Comparison of ENCODE assay signal across 11 mouse cellular contexts in genomic region chr7:63901346-63901745, GRCm38 (mm10). TPM values are rescaled to one million over a fixed set of nuclear protein-coding genes. Genes with fewer than 3 reads are reported as not detected.
DNase-seq lines count a peak whose midpoint lies in the region; ATAC-seq lines count a peak whose summit lies in the region.
"Had no signal": no experiment of that assay in that cellular context is flagged by ENCODE, and none has a peak within 500 bp of the region (broad histone marks: within the 10 kb centered on the region; RNA-seq: fewer than 3 reads in every experiment).

No protein-coding gene starts in this region.

- no peaks in the 10 kb centered on the region for H3K27me3 ChIP-seq in hindbrain, embryonic 13.5 days
- H3K27me3 ChIP-seq in hindbrain, embryonic 11.5 days (ENCODE audit: control insufficient read depth, insufficient read depth, low read length) = no peaks in the 10 kb centered on the region
- H3K27me3 ChIP-seq in forebrain, embryonic 16.5 days (replicated peaks; ENCODE audit: control insufficient read depth, insufficient read depth, low read length) = no peaks in the 10 kb centered on the region

- H3K27ac ChIP-seq in hindbrain, embryonic 13.5 days = peak overlapping the region; percentile 32; the same call in 1 of the 2 replicates
- H3K27ac ChIP-seq in hindbrain, embryonic 11.5 days (ENCODE audit: low read depth, low read length) = no peak overlapping the region
- H3K27ac ChIP-seq in forebrain, embryonic 16.5 days (ENCODE audit: low read length) = peak overlapping the region; percentile 29; the same call in 1 of the 2 replicates
- H3K27ac ChIP-seq: heart, embryonic 10.5 days had no signal

- H3K9ac ChIP-seq in hindbrain, embryonic 13.5 days = 0 out of 2 replicates have a peak overlapping the region, but pooled peaks have one; percentile 24
- no peak overlapping the region for H3K9ac ChIP-seq in hindbrain, embryonic 11.5 days (ENCODE audit: low read depth, low read length)
- H3K9ac ChIP-seq in forebrain, embryonic 16.5 days (replicated peaks; ENCODE audit: low read depth, low read length) = peak overlapping the region; percentile 33
- H3K9ac ChIP-seq: lung, embryonic 14.5 days had no signal

- H3K4me1 ChIP-seq in hindbrain, embryonic 13.5 days (replicated peaks) = peaks cover 57% of the 10 kb centered on the region
- peaks cover 5% of the 10 kb centered on the region; the same call in 1 of the 2 replicates for H3K4me1 ChIP-seq in hindbrain, embryonic 11.5 days (replicated peaks; ENCODE audit: control insufficient read depth, insufficient read depth, low read length)
- peaks cover 46% of the 10 kb centered on the region for H3K4me1 ChIP-seq in forebrain, embryonic 16.5 days (replicated peaks; ENCODE audit: control insufficient read depth, insufficient read depth, low read length)

- no peaks in the 10 kb centered on the region for H3K36me3 ChIP-seq in hindbrain, embryonic 13.5 days
- H3K36me3 ChIP-seq in hindbrain, embryonic 11.5 days (ENCODE audit: control insufficient read depth, insufficient read depth, low read length) = no peaks in the 10 kb centered on the region
- H3K36me3 ChIP-seq in forebrain, embryonic 16.5 days (ENCODE audit: control insufficient read depth, insufficient read depth) = no peaks in the 10 kb centered on the region
- H3K36me3 ChIP-seq: heart, embryonic 10.5 days had no signal

- ATAC-seq in hindbrain, embryonic 13.5 days (ENCODE audit: low FRiP score) = no peak
- ATAC-seq in hindbrain, embryonic 11.5 days (ENCODE audit: low FRiP score) = no peak
- ATAC-seq in forebrain, embryonic 16.5 days = peak; percentile 55
- ATAC-seq: intestine, postnatal 0 days had no signal

- DNase-seq in hindbrain, embryonic 11.5 days (ENCODE audit: low spot score) = no peak
- DNase-seq in retina, postnatal 1 day = peak; percentile 39
- DNase-seq in retina, embryonic 14.5 days (ENCODE audit: low spot score) = no peak
- peak; percentile 90 to 92 for DNase-seq in thymus, postnatal 10 days (ENCODE audit: low spot score in 2 of 2)
- no peak for DNase-seq in lung, postnatal 4 days
- DNase-seq: lung, embryonic 14.5 days had no signal

- no peak overlapping the region for H3K4me3 ChIP-seq in hindbrain, embryonic 13.5 days
- H3K4me3 ChIP-seq in hindbrain, embryonic 11.5 days (ENCODE audit: low read depth, low read length) = no peak overlapping the region
- H3K4me3 ChIP-seq in forebrain, embryonic 16.5 days (replicated peaks; ENCODE audit: low read length) = no peak overlapping the region
- H3K4me3 ChIP-seq: heart, embryonic 10.5 days had no signal

- no peak overlapping the region for H3K4me2 ChIP-seq in hindbrain, embryonic 13.5 days
- no peak overlapping the region for H3K4me2 ChIP-seq in hindbrain, embryonic 11.5 days (replicated peaks; ENCODE audit: low read depth, low read length)
- H3K4me2 ChIP-seq in forebrain, embryonic 16.5 days (ENCODE audit: low read length) = no peak overlapping the region
- H3K4me2 ChIP-seq: lung, embryonic 14.5 days had no signal

- no peaks in the 10 kb centered on the region for H3K9me3 ChIP-seq in hindbrain, embryonic 13.5 days
- no peaks in the 10 kb centered on the region for H3K9me3 ChIP-seq in hindbrain, embryonic 11.5 days (ENCODE audit: control insufficient read depth, low read length)
- no peaks in the 10 kb centered on the region for H3K9me3 ChIP-seq in forebrain, embryonic 16.5 days (ENCODE audit: control insufficient read depth, low read length)
- H3K9me3 ChIP-seq: heart, embryonic 10.5 days had no signal

- 46% methylated on average over 11 of the region's 11 CpGs for WGBS in hindbrain, embryonic 13.5 days
- 79% methylated on average over 9 of the region's 11 CpGs for WGBS in hindbrain, embryonic 11.5 days
- WGBS in forebrain, embryonic 16.5 days = 35% methylated on average over 11 of the region's 11 CpGs

RNA-seq across cellular contexts. Expression of gene E030018B13Rik, which starts 15.3 kb away (rescaled TPM):
- polyA plus RNA-seq in hindbrain, embryonic 13.5 days (2015; fragmentation: Nextera tagmentation; extraction: Ambion mirVana) = 0.19 TPM in 1 of 2 replicates, not detected in the other
- polyA plus RNA-seq in hindbrain, embryonic 11.5 days (2014; fragmentation: Nextera tagmentation; extraction: Ambion mirVana) = 0.28 TPM in 1 of 2 replicates, not detected in the other
- 0.35 TPM in 1 of 2 replicates, not detected in the other for polyA plus RNA-seq in forebrain, embryonic 16.5 days (2015; fragmentation: Nextera tagmentation; extraction: Ambion mirVana)
- polyA plus RNA-seq: embryonic facial prominence, embryonic 14.5 days; intestine, postnatal 0 days had no signal

RNA-seq across cellular contexts. Expression of gene Klf13, which starts 37.4 kb away (rescaled TPM):
- 25.7 and 26.9 TPM in 2 replicates for polyA plus RNA-seq in hindbrain, embryonic 13.5 days (2015; fragmentation: Nextera tagmentation; extraction: Ambion mirVana)
- 30.4 and 35.4 TPM in 2 replicates for polyA plus RNA-seq in hindbrain, embryonic 11.5 days (2014; fragmentation: Nextera tagmentation; extraction: Ambion mirVana)
- 31.1 and 33.7 TPM in 2 replicates for polyA plus RNA-seq in forebrain, embryonic 16.5 days (2015; fragmentation: Nextera tagmentation; extraction: Ambion mirVana)

Comparison
In these comparisons a context has a peak if more than half of its experiments do, and no peak if none do; other contexts are left out.
1. DNase-seq: peak in retina, postnatal 1 day (single experiment) and thymus, postnatal 10 days (2 of 2); none in hindbrain, embryonic 11.5 days (single experiment), retina, embryonic 14.5 days (single experiment) and lung, postnatal 4 days (0 of 2).